Mouse (Mus musculus): ENCODE measurements around the gene Gm11011. TPM values are rescaled to one million over a fixed set of nuclear protein-coding genes. Genes with fewer than 3 reads are reported as not detected.

The Gm11011 gene
- polyA plus RNA-seq, 1 experiment from 2014 or later = not detected

GRCm38 (mm10) chr2:169610882-169611281 is 23.3 kb upstream of the Gm11011 start:
- Histone ChIP-seq H3K27ac (no peak overlapping the region), H3K4me1 (peaks cover 14% of the 10 kb centered on the region; the same call in 1 of the 2 replicates), H3K36me3 (no peaks in the 10 kb centered on the region), H3K4me3 (replicated peaks) (no peak overlapping the region), H3K4me2 (no peak overlapping the region), H3K9me3 (no peaks in the 10 kb centered on the region), H3K27me3 (replicated peaks) (no peaks in the 10 kb centered on the region), H3K9ac (no peak overlapping the region)
- no peak for ATAC-seq (ENCODE audit: insufficient read depth, low FRiP score, low read depth)
- WGBS = 74% methylated on average over 8 of the region's 8 CpGs

DNA sequence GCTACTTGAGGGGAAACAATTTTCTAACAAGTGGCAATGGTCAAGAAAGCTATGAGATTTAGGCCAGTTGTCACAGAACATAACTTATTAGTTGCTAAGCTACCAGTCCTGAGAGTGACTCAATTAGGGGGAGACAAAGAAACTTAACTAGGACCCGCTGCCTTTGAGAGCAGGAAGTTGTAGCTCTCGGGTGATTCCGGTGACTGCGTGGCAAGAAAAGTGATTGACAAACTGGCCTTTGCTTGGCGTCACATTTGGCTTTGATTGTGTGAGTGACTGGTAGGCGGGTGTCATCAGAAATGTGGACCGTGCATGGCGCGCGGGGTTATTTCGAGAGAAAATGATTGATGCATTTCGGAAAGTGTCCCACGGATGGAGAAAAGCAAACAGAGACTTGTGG is 22.4 kb upstream of the Gm11011 start:
- Histone ChIP-seq H3K9ac (no peak overlapping the region), H3K9me3 (no peaks in the 10 kb centered on the region), H3K4me1 (peaks cover 14% of the 10 kb centered on the region; the same call in 1 of the 2 replicates), H3K4me2 (no peak overlapping the region), H3K27me3 (replicated peaks) (no peaks in the 10 kb centered on the region), H3K36me3 (no peaks in the 10 kb centered on the region), H3K27ac (no peak overlapping the region), H3K4me3 (replicated peaks) (no peak overlapping the region)
- ATAC-seq (ENCODE audit: insufficient read depth, low FRiP score, low read depth) = no peak
- 40% methylated on average over 13 of the region's 13 CpGs for whole genome bisulfite sequencing

GRCm38 (mm10) chr2:169607787-169608186 is 20.2 kb upstream of the Gm11011 start:
- peak overlapping the region; percentile 64 for H3K27ac ChIP-seq

DNA sequence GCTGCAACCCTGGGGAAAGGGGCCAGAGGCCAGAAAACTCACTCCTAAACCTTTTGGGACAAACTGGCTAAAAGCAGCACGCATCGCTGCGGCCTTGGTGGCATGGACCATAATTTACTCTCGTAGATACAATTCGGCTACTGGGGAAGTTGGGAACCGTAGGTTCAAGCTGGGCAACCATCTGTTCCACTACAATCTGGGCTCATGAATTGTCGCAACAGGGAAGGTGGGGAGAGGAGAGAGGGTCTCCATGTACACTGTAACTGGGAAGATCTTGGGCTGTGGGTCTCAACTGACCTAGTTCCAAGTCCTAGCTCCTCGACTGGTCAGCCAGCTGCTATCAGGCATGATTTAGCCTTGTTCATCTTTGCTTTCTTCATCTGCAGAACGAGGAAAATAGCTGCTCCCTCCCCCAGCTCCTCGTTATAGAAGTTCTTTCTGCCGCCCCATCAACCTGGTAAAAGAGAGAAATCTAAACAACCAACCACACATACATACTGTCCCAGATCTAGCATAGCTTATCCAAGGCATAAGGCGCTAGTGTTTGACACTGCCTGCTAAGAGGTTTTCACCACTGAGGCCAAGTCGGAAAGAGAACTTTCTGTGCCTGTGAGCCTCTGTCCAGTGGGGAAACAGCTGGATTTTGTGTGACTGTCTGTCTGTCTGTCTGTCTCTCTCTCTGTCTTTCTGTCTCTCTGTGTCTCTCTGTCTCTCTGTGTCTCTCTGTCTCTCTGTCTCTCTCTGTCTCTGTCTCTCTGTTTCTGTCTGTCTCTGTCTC is 19.5 kb upstream of the Gm11011 start:
- ATAC-seq (ENCODE audit: insufficient read depth, low FRiP score, low read depth) = no peak
- 0 out of 2 replicates have a peak overlapping the region, but pooled peaks have one; percentile 64 for H3K27ac ChIP-seq

More at GRCm38 (mm10) chr2:169607787-169608186, 20.2 kb upstream of the Gm11011 start:
- H3K4me3 ChIP-seq (replicated peaks) = no peak overlapping the region
- peaks cover 10% of the 10 kb centered on the region; the same call in 1 of the 2 replicates for H3K4me1 ChIP-seq
- H3K4me2 ChIP-seq = no peak overlapping the region
- no peak for ATAC-seq (ENCODE audit: insufficient read depth, low FRiP score, low read depth)
- H3K27me3 ChIP-seq (replicated peaks) = no peaks in the 10 kb centered on the region
- no peaks in the 10 kb centered on the region for H3K36me3 ChIP-seq
- 5% methylated on average over 2 of the region's 2 CpGs for WGBS
- H3K9me3 ChIP-seq = no peaks in the 10 kb centered on the region
- no peak overlapping the region for H3K9ac ChIP-seq

DNA sequence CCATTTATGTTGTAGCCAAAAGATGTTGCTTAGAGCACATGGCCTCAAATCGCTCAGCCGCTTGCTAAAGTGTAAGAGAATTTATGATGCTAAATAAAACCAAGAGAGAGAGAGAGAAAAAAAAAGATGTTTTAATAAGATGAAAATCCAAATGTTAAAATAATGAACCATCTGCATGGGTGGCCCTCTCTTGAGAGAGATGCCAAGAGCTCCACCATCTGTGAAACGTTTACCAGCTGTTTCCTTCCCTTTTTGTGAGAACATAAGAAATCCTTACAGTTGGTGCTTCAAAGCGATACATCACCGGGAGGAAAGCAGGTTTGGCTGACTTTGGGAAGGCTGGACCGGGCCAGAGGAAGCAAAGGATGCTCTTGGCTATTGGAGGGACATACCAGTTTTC is 12.6 kb upstream of the Gm11011 start:
- no peak for ATAC-seq (ENCODE audit: insufficient read depth, low FRiP score, low read depth)
- 43% methylated on average over 6 of the region's 6 CpGs for WGBS
- no peak overlapping the region for H3K4me2 ChIP-seq
- H3K9me3 ChIP-seq = no peaks in the 10 kb centered on the region
- no peak overlapping the region for H3K4me3 ChIP-seq (replicated peaks)
- H3K9ac ChIP-seq = no peak overlapping the region
- no peaks in the 10 kb centered on the region for H3K27me3 ChIP-seq (replicated peaks)
- H3K4me1 ChIP-seq = no peaks in the 10 kb centered on the region
- no peaks in the 10 kb centered on the region for H3K36me3 ChIP-seq
- H3K27ac ChIP-seq = no peak overlapping the region

More for the DNA sequence above, 19.5 kb upstream of the Gm11011 start:
- no peak overlapping the region for H3K4me2 ChIP-seq
- no peak overlapping the region for H3K4me3 ChIP-seq (replicated peaks)
- H3K9ac ChIP-seq = no peak overlapping the region
- no peaks in the 10 kb centered on the region for H3K36me3 ChIP-seq
- peaks cover 10% of the 10 kb centered on the region; the same call in 1 of the 2 replicates for H3K4me1 ChIP-seq
- 69% methylated on average over 13 of the region's 13 CpGs for WGBS
- no peaks in the 10 kb centered on the region for H3K9me3 ChIP-seq
- H3K27me3 ChIP-seq (replicated peaks) = no peaks in the 10 kb centered on the region

- Histone ChIP-seq H3K9ac (no peak overlapping the region), H3K4me2 (no peak overlapping the region), H3K4me3 (replicated peaks) (no peak overlapping the region), H3K27ac (no peak overlapping the region), H3K4me1 (no peaks in the 10 kb centered on the region), H3K27me3 (replicated peaks) (no peaks in the 10 kb centered on the region), H3K9me3 (no peaks in the 10 kb centered on the region), H3K36me3 (no peaks in the 10 kb centered on the region)
- no peak for ATAC-seq (ENCODE audit: insufficient read depth, low FRiP score, low read depth)
- 87% methylated on average over 4 of the region's 4 CpGs for WGBS
These were observed 12.0 kb upstream of the Gm11011 start for GRCm38 (mm10) chr2:169599591-169599990.

DNA sequence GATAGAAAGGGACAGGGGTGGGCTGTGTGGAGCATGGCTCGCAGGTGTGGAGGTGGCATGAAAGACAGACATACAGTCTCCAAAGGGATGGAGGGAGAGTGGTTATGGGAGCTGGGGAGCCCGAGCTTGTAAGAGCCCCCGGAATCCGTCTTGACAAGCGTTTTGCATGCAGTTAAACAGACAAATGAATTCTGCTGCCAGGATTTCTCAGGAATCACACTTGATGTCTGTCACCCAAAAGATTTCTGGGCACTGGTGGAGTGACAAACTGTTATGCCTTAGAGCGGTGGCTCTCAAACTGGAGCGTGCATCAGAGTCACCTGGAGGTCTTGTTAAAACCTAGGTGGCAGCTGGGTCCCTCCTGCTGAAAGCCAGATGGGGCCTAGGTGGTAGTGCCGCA is 10.4 kb upstream of the Gm11011 start:
- Histone ChIP-seq H3K4me1 (no peaks in the 10 kb centered on the region), H3K4me3 (replicated peaks) (no peak overlapping the region), H3K9ac (no peak overlapping the region), H3K4me2 (no peak overlapping the region), H3K36me3 (no peaks in the 10 kb centered on the region), H3K27ac (no peak overlapping the region), H3K9me3 (no peaks in the 10 kb centered on the region), H3K27me3 (replicated peaks) (no peaks in the 10 kb centered on the region)
- WGBS = 81% methylated on average over 8 of the region's 8 CpGs
- no peak for ATAC-seq (ENCODE audit: insufficient read depth, low FRiP score, low read depth)

DNA sequence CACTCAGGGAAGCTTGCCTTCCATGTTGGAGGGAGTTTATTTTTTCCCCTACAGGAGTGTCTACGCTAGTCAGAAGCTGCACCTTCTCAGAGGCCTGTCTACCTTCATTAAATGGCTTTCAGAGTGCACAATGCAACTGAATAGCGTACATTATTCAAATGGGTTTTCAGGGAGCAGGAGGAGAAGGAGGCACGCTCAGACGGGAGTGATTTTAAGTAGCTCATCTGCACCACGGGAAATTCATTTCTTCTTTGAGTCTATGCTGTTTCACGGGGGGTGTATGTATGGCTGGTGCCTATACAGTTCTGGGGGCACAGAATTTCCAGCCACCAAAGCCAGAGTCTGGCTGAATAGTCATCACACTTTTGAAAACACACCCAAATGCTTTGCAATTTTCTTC is 9.8 kb upstream of the Gm11011 start:
- 80% methylated on average over 6 of the region's 6 CpGs for WGBS
- no peak overlapping the region for H3K9ac ChIP-seq
- H3K9me3 ChIP-seq = no peaks in the 10 kb centered on the region
- no peaks in the 10 kb centered on the region for H3K27me3 ChIP-seq (replicated peaks)
- no peak overlapping the region for H3K4me3 ChIP-seq (replicated peaks)
- H3K4me2 ChIP-seq = no peak overlapping the region
- no peaks in the 10 kb centered on the region for H3K4me1 ChIP-seq
- no peak overlapping the region for H3K27ac ChIP-seq
- no peaks in the 10 kb centered on the region for H3K36me3 ChIP-seq
- no peak for ATAC-seq (ENCODE audit: insufficient read depth, low FRiP score, low read depth)

GRCm38 (mm10) chr2:169593742-169594141 is 6.2 kb upstream of the Gm11011 start:
- Histone ChIP-seq H3K27ac (no peak overlapping the region), H3K4me1 (0 out of 2 replicates have a peak, but pooled peaks cover 3% of the 10 kb centered on the region), H3K36me3 (no peaks in the 10 kb centered on the region), H3K9me3 (no peaks in the 10 kb centered on the region), H3K27me3 (replicated peaks) (no peaks in the 10 kb centered on the region), H3K9ac (no peak overlapping the region), H3K4me3 (replicated peaks) (no peak overlapping the region), H3K4me2 (no peak overlapping the region)
- 60% methylated on average over 3 of the region's 3 CpGs for WGBS
- ATAC-seq (ENCODE audit: insufficient read depth, low FRiP score, low read depth) = no peak

- Histone ChIP-seq H3K4me1 (0 out of 2 replicates have a peak, but pooled peaks cover 5% of the 10 kb centered on the region), H3K9me3 (no peaks in the 10 kb centered on the region), H3K9ac (no peak overlapping the region), H3K4me3 (replicated peaks) (no peak overlapping the region), H3K36me3 (no peaks in the 10 kb centered on the region), H3K4me2 (no peak overlapping the region), H3K27ac (peak overlapping the region; percentile 61; the same call in 1 of the 2 replicates), H3K27me3 (replicated peaks) (no peaks in the 10 kb centered on the region)
- ATAC-seq (ENCODE audit: insufficient read depth, low FRiP score, low read depth) = peak; percentile 16; the same call in 1 of the 2 replicates
- 57% methylated on average over 8 of the region's 8 CpGs for WGBS
These were observed 2.9 kb upstream of the Gm11011 start for GRCm38 (mm10) chr2:169590412-169590811.

- no peak overlapping the region for H3K9ac ChIP-seq
- H3K4me3 ChIP-seq (replicated peaks) = no peak overlapping the region
- no peak overlapping the region for H3K4me2 ChIP-seq
- no peaks in the 10 kb centered on the region for H3K36me3 ChIP-seq
- no peak for ATAC-seq (ENCODE audit: insufficient read depth, low FRiP score, low read depth)
- 79% methylated on average over 10 of the region's 10 CpGs for WGBS
- no peaks in the 10 kb centered on the region for H3K27me3 ChIP-seq (replicated peaks)
- peak overlapping the region; percentile 61; the same call in 1 of the 2 replicates for H3K27ac ChIP-seq
- H3K4me1 ChIP-seq = 0 out of 2 replicates have a peak, but pooled peaks cover 5% of the 10 kb centered on the region
- no peaks in the 10 kb centered on the region for H3K9me3 ChIP-seq
These were observed 2.2 kb upstream of the Gm11011 start for GRCm38 (mm10) chr2:169589697-169590096.

DNA sequence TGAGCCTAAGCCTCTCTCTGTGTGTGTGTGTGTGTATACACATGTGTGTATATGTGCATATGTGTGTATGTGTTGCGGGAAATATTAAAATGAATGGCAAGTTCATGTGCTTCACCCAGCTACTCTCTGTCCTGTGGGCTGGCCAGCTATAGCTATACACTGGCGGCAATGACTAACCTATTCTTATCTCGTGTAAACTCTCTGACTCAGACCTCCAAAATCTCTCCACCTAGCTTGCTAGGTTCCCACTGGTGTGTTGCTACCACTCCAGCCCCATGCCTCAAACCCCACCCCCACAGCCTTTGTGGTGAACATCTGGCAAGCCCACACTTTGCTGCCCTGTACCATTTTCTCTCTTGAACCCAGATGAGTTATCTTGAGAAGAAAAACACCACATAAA is 857 bp downstream of the Gm11011 start:
- H3K27ac ChIP-seq = no peak overlapping the region

More for the DNA sequence above, 857 bp downstream of the Gm11011 start:
- Histone ChIP-seq H3K27me3 (replicated peaks) (no peaks in the 10 kb centered on the region), H3K4me3 (replicated peaks) (no peak overlapping the region), H3K9ac (no peak overlapping the region), H3K36me3 (no peaks in the 10 kb centered on the region), H3K9me3 (no peaks in the 10 kb centered on the region), H3K4me1 (0 out of 2 replicates have a peak, but pooled peaks cover 5% of the 10 kb centered on the region), H3K4me2 (no peak overlapping the region)
- peak; percentile 77 for ATAC-seq (ENCODE audit: insufficient read depth, low FRiP score, low read depth)
- 56% methylated on average over 3 of the region's 3 CpGs for WGBS

Measured in stomach, embryonic 15.5 days (tissue).